Mouse (Mus musculus) midbrain, embryonic 14.5 days (tissue): ENCODE measurements around the gene Dhx30. TPM values are rescaled to one million over a fixed set of nuclear protein-coding genes. Genes with fewer than 3 reads are reported as not detected.
"Not testable (repeated sequence)": the region's sequence is repeated elsewhere in the genome, so short reads cannot be mapped to it uniquely, and the experiment has no call there.

ENCODE experiments used
- ATAC-seq: fragments of 200-750 bp; cut with Nextera tagmentation; 2 replicates; pipeline ENCODE4 v1.8.0; 2017; ENCODE audit warnings: moderate number of reproducible peaks, moderate library complexity; ENCODE audit not compliant: low FRiP score, low TSS enrichment
- DNase-seq: peaks from one replicate; pipeline ENCODE4 v3.0.0-alpha.2; 2015
- H3K27ac ChIP-seq: fragments of 300-500 bp; sonication (generic); replicated peaks from 2 replicates; pipeline ENCODE4 v1.5.1; 2014; ENCODE audit warnings: mild to moderate bottlenecking, low read depth, low read length, moderate library complexity
- H3K27me3 ChIP-seq: fragments of 300-500 bp; sonication (generic); 2 replicates; pipeline ENCODE4 v1.6.1; 2014; ENCODE audit warnings: low read length, control low read depth, mixed read lengths; ENCODE audit not compliant: control insufficient read depth, insufficient read depth
- H3K36me3 ChIP-seq: fragments of 300-500 bp; sonication (generic); 2 replicates; pipeline ENCODE4 v1.6.1; 2014; ENCODE audit warnings: low read length, control low read depth; ENCODE audit not compliant: control insufficient read depth, insufficient read depth
- H3K4me1 ChIP-seq: fragments of 300-500 bp; sonication (generic); 2 replicates; pipeline ENCODE4 v1.6.1; 2014; ENCODE audit warnings: mild to moderate bottlenecking, antibody characterized with exemption, low read length, control low read depth; ENCODE audit not compliant: control insufficient read depth, insufficient read depth
- H3K4me2 ChIP-seq: fragments of 300-500 bp; sonication (generic); 2 replicates; pipeline ENCODE4 v1.6.1; 2014; ENCODE audit warnings: mild to moderate bottlenecking, low read length, moderate library complexity
- H3K4me3 ChIP-seq: fragments of 300-500 bp; sonication (generic); replicated peaks from 2 replicates; pipeline ENCODE4 v1.5.1; 2014; ENCODE audit warnings: low read depth, low read length
- H3K9ac ChIP-seq: fragments of 300-500 bp; sonication (generic); replicated peaks from 2 replicates; pipeline ENCODE4 v1.6.1; 2014; ENCODE audit warnings: mild to moderate bottlenecking, low read length, moderate library complexity
- H3K9me3 ChIP-seq: fragments of 300-500 bp; sonication (generic); 2 replicates; pipeline ENCODE4 v1.6.1; 2016; ENCODE audit warnings: low read length, control low read depth, mixed read lengths; ENCODE audit not compliant: control insufficient read depth
- WGBS: fragments of 180-500 bp; shearing (Covaris S2); extraction: QIAGEN DNeasy Blood & Tissue Kit; methylation state at CpG from one replicate; pipeline ENCODE4 v1.1.7; 2014; 5-methylcytosine and 5-hydroxymethylcytosine counted together
- polyA plus RNA-seq: library from polyadenylated mRNA; unstranded; fragments of >200 nt; fragmentation: Nextera tagmentation; extraction: Ambion mirVana; gene quantifications from 2 replicates; pipeline ENCODE4 v1.2.1, GENCODE M21; 2014

The Dhx30 gene
- polyA plus RNA-seq, 1 experiment from 2014 or later, result 191 TPM

GRCm38 (mm10) chr9:110081066-110081465 lies 36.6 kb downstream of the Dhx30 start:
- 60% methylated on average over 3 of the region's 3 CpGs for WGBS
- no peaks in the 10 kb centered on the region for H3K27me3 ChIP-seq
- ATAC-seq, result no peak
- no peak overlapping the region for H3K4me2 ChIP-seq
- H3K36me3 ChIP-seq, result peaks cover 95% of the 10 kb centered on the region
- H3K9ac ChIP-seq, result no peak overlapping the region
- H3K9me3 ChIP-seq, result no peaks in the 10 kb centered on the region
- no peaks in the 10 kb centered on the region for H3K4me1 ChIP-seq
- H3K27ac ChIP-seq, result no peak overlapping the region
- H3K4me3 ChIP-seq, result no peak overlapping the region
- DNase-seq, result no peak

DNA sequence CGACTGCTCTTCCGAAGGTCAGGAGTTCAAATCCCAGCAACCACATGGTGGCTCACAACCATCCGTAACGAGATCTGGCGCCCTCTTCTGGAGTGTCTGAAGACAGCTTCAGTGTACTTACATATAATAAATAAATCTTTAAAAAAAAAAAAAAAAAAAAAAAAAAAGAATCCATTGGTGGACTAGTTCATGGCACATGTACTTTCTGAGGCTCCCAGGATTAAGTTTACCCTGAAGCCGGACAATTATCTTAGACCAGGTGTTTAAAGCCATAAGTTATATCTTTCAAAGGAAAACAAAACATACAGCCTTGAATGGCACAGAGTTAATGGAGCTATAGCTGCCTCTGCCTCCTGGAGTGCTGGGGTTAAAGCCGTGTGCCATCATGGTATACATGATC lies 41.2 kb downstream of the Dhx30 start:
- not testable (repeated sequence) for H3K27ac ChIP-seq, H3K27me3 ChIP-seq, DNase-seq, H3K4me2 ChIP-seq, ATAC-seq, H3K9me3 ChIP-seq, H3K4me3 ChIP-seq, H3K4me1 ChIP-seq, H3K9ac ChIP-seq
- 82% methylated on average over 4 of the region's 7 CpGs for WGBS
- H3K36me3 ChIP-seq, result peaks cover 82% of the 10 kb centered on the region

GRCm38 (mm10) chr9:110071843-110072242 lies 45.8 kb downstream of the Dhx30 start:
- no peak overlapping the region for H3K27ac ChIP-seq
- no peaks in the 10 kb centered on the region for H3K27me3 ChIP-seq
- H3K4me1 ChIP-seq, result no peaks in the 10 kb centered on the region
- H3K4me2 ChIP-seq, result no peak overlapping the region
- H3K36me3 ChIP-seq, result peaks cover 83% of the 10 kb centered on the region
- no peak for ATAC-seq
- no peak overlapping the region for H3K9ac ChIP-seq
- no peaks in the 10 kb centered on the region for H3K9me3 ChIP-seq
- peak; percentile 91 for DNase-seq
- no peak overlapping the region for H3K4me3 ChIP-seq
- WGBS, result 3% methylated on average over 1 of the region's 1 CpGs

DNA sequence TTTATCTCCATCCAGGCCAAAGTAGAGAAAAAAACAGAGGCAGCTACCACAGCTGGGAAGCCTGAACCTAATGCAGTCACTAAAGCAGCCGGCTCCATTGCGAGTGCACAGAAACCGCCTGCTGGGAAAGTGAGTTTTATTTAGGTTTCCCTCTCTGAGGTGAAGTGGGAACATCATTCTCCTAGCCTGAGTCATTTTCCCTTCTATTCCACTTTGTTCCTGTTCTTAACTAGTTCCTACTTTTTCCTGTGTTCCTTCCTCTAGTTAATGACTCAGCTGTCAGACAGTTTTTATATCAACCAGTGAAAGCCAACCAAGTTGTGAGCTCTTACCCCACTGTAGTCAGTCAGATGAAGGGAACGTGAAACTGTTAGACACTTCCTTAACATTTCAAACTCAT lies 46.6 kb downstream of the Dhx30 start:
- H3K36me3 ChIP-seq, result peaks cover 88% of the 10 kb centered on the region
- H3K9me3 ChIP-seq, result no peaks in the 10 kb centered on the region
- DNase-seq (no peak), ATAC-seq (no peak)
- H3K9ac ChIP-seq, result no peak overlapping the region
- no peak overlapping the region for H3K4me2 ChIP-seq
- no peak overlapping the region for H3K27ac ChIP-seq
- no peaks in the 10 kb centered on the region for H3K4me1 ChIP-seq
- no peak overlapping the region for H3K4me3 ChIP-seq
- H3K27me3 ChIP-seq, result no peaks in the 10 kb centered on the region
- 96% methylated on average over 4 of the region's 4 CpGs for WGBS

DNA sequence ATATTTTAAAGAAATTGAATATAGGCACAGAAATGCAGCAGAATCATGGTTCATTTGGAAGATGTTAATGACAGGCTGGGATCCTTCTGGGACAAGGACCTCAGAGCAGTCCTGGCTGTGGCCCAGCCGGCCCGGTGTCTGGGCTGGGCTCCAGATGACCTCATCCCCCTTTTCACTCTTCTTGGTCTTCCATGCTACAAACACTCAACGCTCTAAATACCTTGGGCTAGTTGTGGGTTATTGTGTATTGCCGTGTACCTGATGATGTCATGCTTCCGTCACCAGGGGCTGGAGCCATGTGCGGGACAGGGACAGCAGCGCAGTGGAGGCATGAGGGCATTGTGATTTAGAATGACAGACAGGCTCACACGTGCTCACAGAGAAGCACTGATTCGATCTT lies 47.3 kb downstream of the Dhx30 start:
- DNase-seq (no peak), ATAC-seq (no peak)
- Histone ChIP-seq H3K4me2 (no peak overlapping the region), H3K27me3 (no peaks in the 10 kb centered on the region), H3K27ac (no peak overlapping the region), H3K9me3 (no peaks in the 10 kb centered on the region), H3K9ac (no peak overlapping the region), H3K36me3 (peaks cover 93% of the 10 kb centered on the region), H3K4me3 (no peak overlapping the region), H3K4me1 (no peaks in the 10 kb centered on the region)
- WGBS, result 85% methylated on average over 9 of the region's 9 CpGs

DNA sequence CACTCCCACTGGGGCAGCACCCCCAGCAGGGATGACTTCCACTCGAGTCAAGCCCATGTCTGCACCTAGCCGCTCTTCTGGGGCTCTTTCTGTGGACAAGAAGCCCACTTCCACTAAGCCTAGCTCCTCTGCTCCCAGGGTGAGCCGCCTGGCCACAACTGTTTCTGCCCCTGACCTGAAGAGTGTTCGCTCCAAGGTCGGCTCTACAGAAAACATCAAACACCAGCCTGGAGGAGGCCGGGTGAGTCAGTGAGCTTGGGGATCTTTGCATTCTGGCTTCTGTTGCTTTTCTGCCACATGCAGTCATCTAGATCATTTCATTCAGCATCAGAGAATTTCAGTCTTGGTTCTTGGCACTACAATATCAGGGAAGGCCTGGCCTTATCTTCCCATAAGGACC lies 48.9 kb downstream of the Dhx30 start:
- no peak overlapping the region for H3K27ac ChIP-seq
- ATAC-seq, result no peak
- no peak overlapping the region for H3K4me3 ChIP-seq
- no peaks in the 10 kb centered on the region for H3K27me3 ChIP-seq
- DNase-seq, result no peak
- WGBS, result 87% methylated on average over 6 of the region's 6 CpGs
- H3K9ac ChIP-seq, result no peak overlapping the region
- no peaks in the 10 kb centered on the region for H3K4me1 ChIP-seq
- no peaks in the 10 kb centered on the region for H3K9me3 ChIP-seq
- H3K4me2 ChIP-seq, result no peak overlapping the region
- H3K36me3 ChIP-seq, result peaks cover 92% of the 10 kb centered on the region

DNA sequence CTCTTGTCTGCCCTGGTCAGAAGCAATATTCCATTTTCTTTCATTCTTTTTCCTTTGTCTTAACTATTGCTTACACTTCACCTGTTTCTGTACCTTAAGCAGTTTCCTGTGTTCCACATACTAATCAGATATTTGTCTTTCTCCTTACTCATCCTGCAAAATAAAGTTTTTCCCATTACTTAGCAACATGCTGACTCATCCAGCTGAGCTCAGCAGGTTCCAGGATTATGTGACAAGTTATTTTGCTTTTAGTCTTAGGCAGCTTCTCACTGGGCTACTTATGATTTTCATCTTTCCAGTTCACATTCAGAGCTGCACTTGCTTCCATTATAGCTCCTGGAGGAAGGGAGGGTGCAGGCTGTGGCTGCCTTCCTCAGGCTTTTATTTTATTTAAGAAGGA lies 53.0 kb downstream of the Dhx30 start:
- Histone ChIP-seq H3K9ac (no peak overlapping the region), H3K4me1 (no peaks in the 10 kb centered on the region), H3K4me2 (no peak overlapping the region), H3K36me3 (peaks cover 58% of the 10 kb centered on the region), H3K9me3 (no peaks in the 10 kb centered on the region), H3K27me3 (no peaks in the 10 kb centered on the region), H3K27ac (no peak overlapping the region), H3K4me3 (no peak overlapping the region)
- no peak for DNase-seq
- no peak for ATAC-seq

DNA sequence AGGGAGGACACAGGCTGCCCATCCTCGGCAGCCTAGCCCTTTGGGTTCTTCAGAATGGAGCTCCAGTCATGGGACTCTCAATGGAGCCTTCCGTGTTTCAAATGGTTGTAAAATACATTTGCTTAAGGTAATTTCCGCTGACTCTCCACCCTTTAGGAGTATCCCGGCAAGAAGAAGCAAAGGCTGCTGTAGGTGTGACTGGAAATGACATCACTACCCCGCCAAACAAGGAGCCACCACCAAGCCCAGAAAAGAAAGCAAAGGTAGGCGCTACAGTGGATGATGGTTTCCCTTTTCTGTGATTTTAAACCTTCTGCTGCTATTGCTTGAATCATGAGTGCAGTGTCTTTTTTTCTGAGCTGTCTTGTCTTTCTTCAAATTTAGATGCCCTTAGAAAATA lies 54.8 kb downstream of the Dhx30 start:
- no peak for ATAC-seq
- 94% methylated on average over 6 of the region's 6 CpGs for WGBS
- Histone ChIP-seq H3K4me2 (no peak overlapping the region), H3K4me3 (no peak overlapping the region), H3K27ac (no peak overlapping the region), H3K9ac (no peak overlapping the region), H3K27me3 (no peaks in the 10 kb centered on the region), H3K36me3 (peaks cover 40% of the 10 kb centered on the region), H3K9me3 (no peaks in the 10 kb centered on the region), H3K4me1 (no peaks in the 10 kb centered on the region)
- DNase-seq, result no peak

- Histone ChIP-seq H3K4me1 (no peaks in the 10 kb centered on the region), H3K27ac (no peak overlapping the region), H3K9ac (no peak overlapping the region), H3K27me3 (no peaks in the 10 kb centered on the region), H3K4me2 (no peak overlapping the region), H3K36me3 (peaks cover 36% of the 10 kb centered on the region), H3K4me3 (no peak overlapping the region), H3K9me3 (no peaks in the 10 kb centered on the region)
- DNase-seq (no peak), ATAC-seq (no peak)
- whole genome bisulfite sequencing, result 81% methylated on average over 7 of the region's 7 CpGs
These were observed 55.2 kb downstream of the Dhx30 start for GRCm38 (mm10) chr9:110062405-110062804.
